Mouse (Mus musculus) liver, adult 2 months (tissue): ENCODE measurements at regions not wholly inside any gene's neighbourhood (a gene's known extent, or its start where the extent isn't known, plus 50 kb on each side); places are given as distances from the start of the nearest gene placed in this dataset.

Experiments used
- CTCF ChIP-seq: fragments of 200-500 bp; IDR thresholded peaks from 2 replicates; pipeline ENCODE4 v1.5.1; 2011; ENCODE audit warnings: low read depth, low read length, control low read depth
- POLR2A ChIP-seq: fragments of 200-500 bp; IDR thresholded peaks from 2 replicates; pipeline ENCODE4 v1.6.1; 2011; ENCODE audit warnings: low read length, control low read depth; ENCODE audit not compliant: insufficient read depth; ENCODE audit errors: extremely low read depth

DNA sequence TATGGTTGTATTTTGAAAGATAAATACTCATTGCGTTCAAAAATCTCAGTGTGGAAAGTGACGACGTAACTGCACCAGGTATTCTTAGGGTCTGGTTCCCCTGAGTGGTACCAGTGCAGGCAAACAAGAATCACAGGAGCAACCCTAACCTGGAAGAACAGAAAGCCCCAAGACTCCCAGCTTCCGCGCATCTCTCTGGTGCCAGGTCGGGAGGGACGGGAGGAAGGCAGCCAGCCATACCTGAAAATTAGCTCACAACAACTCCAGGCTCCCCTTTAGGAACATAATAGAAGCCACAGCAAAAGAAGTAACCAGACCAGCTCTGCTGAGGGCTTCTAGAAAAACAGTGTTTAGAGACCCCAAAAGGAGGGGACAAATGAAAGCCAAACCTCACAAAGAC lies 235.4 kb upstream of the Kazn start:
- TF ChIP-seq CTCF (no peak), POLR2A (no peak)
